Mouse (Mus musculus) testis, adult 2 months (tissue): ENCODE results near the gene Stac. TPM values are rescaled to one million over a fixed set of nuclear protein-coding genes. Genes with fewer than 3 reads are reported as not detected.
A peak's percentile ranks its signal among the peaks of the same experiment; 100 is the strongest.

Experiments
- H3K27ac ChIP-seq: fragments of 200-500 bp; 2 replicates; pipeline ENCODE4 v1.5.1; 2012; ENCODE audit warnings: low read depth, low read length; ENCODE audit not compliant: control insufficient read depth, insufficient read depth
- H3K27me3 ChIP-seq: fragments of 200-500 bp; 2 replicates; pipeline ENCODE4 v1.6.1; 2012; ENCODE audit warnings: mild to moderate bottlenecking, low read length, moderate library complexity; ENCODE audit not compliant: control insufficient read depth, insufficient read depth
- H3K36me3 ChIP-seq: fragments of 200-500 bp; 2 replicates; pipeline ENCODE4 v1.6.1; 2012; ENCODE audit warnings: mild to moderate bottlenecking, low read length; ENCODE audit not compliant: control insufficient read depth, insufficient read depth
- H3K4me1 ChIP-seq: fragments of 200-500 bp; 2 replicates; pipeline ENCODE4 v1.6.1; 2012; ENCODE audit warnings: low read length; ENCODE audit not compliant: control insufficient read depth, insufficient read depth
- H3K4me3 ChIP-seq: fragments of 200-500 bp; 2 replicates; pipeline ENCODE4 v1.5.1; 2012; ENCODE audit warnings: low read depth, mild to moderate bottlenecking, low read length, moderate library complexity, mixed read lengths; ENCODE audit not compliant: control insufficient read depth
- CTCF ChIP-seq: fragments of 200-500 bp; IDR thresholded peaks from 2 replicates; pipeline ENCODE4 v1.5.1; 2012; ENCODE audit warnings: low read depth, mild to moderate bottlenecking, inconsistent platforms, low read length, moderate library complexity; ENCODE audit not compliant: control insufficient read depth, insufficient read depth, insufficient replicate concordance
- POLR2A ChIP-seq: fragments of 200-500 bp; IDR thresholded peaks from 2 replicates; pipeline ENCODE4 v1.6.1; 2012; ENCODE audit warnings: low read depth, mild to moderate bottlenecking, inconsistent platforms, low read length, moderate library complexity; ENCODE audit not compliant: control insufficient read depth
- polyA plus RNA-seq: library from polyadenylated mRNA; depleted of rRNA; stranded (reverse); fragments of >200 nt; gene quantifications from 2 replicates; pipeline ENCODE4 v1.2.3, GENCODE M21; 2012

The Stac gene
- polyA plus RNA-seq, 1 experiment: 0.27 TPM

DNA sequence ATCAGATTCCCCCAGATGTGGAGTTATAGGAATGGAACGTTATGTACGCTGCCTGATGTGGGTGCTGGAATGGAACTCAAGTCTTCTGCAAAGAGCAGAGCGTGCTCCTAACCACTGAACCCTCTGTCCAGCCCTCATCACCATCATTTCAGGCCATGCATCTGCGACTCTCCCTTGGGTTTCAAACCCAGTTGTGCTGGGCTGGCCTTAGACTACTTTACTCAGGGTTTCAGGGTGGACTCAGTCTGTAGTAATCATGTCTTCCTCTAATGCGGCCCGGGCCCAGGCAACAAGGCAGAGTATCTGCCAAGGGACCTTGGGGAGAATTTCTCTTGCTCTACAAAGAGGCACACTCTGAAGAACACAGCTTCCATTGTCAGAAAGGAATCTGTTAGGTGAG, 126.0 kb downstream of the Stac start:
- Histone ChIP-seq H3K4me1 (no peaks in the 10 kb centered on the region; the same call in 1 of the 2 replicates), H3K4me3 (no peak overlapping the region), H3K27me3 (no peaks in the 10 kb centered on the region), H3K36me3 (no peaks in the 10 kb centered on the region), H3K27ac (no peak overlapping the region)
- no peak for TF ChIP-seq CTCF
- no peak for TF ChIP-seq POLR2A

DNA sequence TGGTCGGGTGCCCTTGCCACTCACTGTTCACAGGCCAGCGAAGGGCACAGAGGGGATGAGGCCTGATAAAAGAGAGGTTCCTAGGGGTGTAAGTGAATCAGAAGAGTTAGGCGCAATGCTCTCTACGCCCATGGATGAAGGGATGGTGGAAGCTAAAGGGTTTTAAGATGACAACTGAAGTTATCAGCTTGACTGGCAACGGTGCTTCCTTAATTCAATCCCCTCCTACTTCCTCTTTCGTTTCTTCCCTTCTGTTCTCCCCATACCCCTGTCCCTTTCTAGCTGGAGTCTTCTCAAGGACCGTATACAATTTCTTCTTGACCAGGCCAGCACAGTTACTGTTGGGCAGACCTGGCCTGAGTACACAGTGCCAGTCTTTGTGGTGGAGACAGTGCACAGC, 126.9 kb downstream of the Stac start:
- Histone ChIP-seq H3K4me1 (no peaks in the 10 kb centered on the region; the same call in 1 of the 2 replicates), H3K4me3 (no peak overlapping the region), H3K27ac (no peak overlapping the region), H3K27me3 (no peaks in the 10 kb centered on the region), H3K36me3 (no peaks in the 10 kb centered on the region)
- TF ChIP-seq POLR2A: no peak
- TF ChIP-seq CTCF: no peak

DNA sequence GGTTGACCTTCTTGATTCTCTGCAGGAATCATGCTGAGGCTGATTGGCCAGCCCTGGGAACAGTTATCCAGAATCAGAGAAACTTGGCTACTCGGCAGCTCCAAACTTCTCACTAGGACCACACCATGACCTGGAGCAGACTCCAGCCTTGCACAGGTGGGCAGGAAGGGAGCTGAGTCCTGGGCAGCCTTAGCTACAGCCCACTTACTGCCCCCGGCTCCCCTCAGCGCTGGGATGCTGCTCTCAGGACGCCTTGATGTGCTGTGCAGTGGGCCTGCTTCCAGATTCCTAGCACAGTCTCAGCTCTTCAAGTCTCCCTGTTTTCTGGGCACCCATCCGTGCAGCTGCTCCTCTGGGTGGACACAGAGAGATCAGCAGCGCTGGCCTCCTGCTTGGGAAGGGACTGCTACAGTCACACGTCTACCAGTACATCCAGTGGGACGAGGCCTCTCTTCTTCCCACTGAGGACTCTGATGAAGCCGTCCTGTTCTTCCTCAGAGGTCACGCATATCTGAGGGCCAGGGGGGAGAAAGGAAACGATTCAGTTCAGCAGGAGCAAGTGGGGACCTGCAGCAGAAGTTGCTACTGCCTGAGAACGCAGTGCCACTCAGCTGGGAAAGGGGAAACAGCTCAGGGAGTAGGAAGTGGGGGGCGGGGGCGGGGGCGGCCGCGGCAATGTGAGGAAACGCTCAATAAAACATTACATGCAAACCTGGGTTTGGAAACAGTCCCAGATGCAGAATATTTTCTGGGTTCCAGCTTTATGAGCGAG, 127.7 kb downstream of the Stac start:
- TF ChIP-seq POLR2A: no peak
- no peak for TF ChIP-seq CTCF
- H3K36me3 ChIP-seq: no peaks in the 10 kb centered on the region
- no peak overlapping the region for H3K27ac ChIP-seq
- H3K27me3 ChIP-seq: no peaks in the 10 kb centered on the region
- no peak overlapping the region for H3K4me3 ChIP-seq
- H3K4me1 ChIP-seq: no peaks in the 10 kb centered on the region; the same call in 1 of the 2 replicates

DNA sequence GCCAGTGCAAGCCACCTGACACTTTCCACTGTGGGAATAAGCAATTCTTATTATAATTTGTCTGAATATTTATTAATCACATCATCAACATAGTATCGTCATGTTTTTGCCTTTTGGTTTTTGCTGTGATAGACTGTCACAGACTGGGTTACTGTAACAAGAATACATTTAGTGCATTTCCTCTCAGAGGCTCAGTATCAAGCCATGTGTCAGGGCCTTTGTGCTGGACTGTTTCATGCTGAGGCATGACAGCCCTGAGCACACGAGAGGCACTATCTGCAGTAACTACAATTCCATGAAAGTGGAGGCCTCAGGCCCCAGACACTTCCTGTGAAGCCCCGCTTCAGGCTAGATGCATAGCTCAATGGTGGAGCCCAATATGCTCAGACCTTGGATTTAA, 133.4 kb downstream of the Stac start:
- no peaks in the 10 kb centered on the region for H3K27me3 ChIP-seq
- no peak overlapping the region for H3K4me3 ChIP-seq
- no peak for TF ChIP-seq CTCF
- no peak for TF ChIP-seq POLR2A
- H3K27ac ChIP-seq: no peak overlapping the region
- H3K36me3 ChIP-seq: no peaks in the 10 kb centered on the region
- H3K4me1 ChIP-seq: peaks cover 2% of the 10 kb centered on the region; the same call in 1 of the 2 replicates

DNA sequence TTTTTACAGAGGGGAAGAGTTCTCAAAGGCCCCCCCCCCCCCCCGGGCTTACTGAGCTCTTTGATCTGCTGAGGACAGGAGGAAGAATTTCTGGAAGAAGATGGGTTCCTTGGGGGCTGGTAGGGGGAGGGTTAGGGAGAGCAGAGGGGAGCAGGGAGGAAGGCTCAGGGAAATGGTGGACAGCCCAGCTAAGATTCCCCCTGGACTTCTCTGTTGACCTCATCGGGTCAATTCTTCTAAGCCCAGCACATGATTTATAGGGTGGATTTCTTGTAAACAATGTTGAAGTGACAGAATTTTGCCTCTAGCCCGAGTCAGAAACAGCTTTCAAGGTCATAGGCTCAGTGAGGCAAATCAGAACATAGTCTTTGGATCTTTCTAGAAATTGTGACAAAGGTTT, 137.3 kb downstream of the Stac start:
- Histone ChIP-seq H3K4me1 (peaks cover 2% of the 10 kb centered on the region; the same call in 1 of the 2 replicates), H3K4me3 (no peak overlapping the region), H3K27me3 (no peaks in the 10 kb centered on the region), H3K36me3 (no peaks in the 10 kb centered on the region), H3K27ac (no peak overlapping the region)
- TF ChIP-seq POLR2A (no peak), CTCF (no peak)

DNA sequence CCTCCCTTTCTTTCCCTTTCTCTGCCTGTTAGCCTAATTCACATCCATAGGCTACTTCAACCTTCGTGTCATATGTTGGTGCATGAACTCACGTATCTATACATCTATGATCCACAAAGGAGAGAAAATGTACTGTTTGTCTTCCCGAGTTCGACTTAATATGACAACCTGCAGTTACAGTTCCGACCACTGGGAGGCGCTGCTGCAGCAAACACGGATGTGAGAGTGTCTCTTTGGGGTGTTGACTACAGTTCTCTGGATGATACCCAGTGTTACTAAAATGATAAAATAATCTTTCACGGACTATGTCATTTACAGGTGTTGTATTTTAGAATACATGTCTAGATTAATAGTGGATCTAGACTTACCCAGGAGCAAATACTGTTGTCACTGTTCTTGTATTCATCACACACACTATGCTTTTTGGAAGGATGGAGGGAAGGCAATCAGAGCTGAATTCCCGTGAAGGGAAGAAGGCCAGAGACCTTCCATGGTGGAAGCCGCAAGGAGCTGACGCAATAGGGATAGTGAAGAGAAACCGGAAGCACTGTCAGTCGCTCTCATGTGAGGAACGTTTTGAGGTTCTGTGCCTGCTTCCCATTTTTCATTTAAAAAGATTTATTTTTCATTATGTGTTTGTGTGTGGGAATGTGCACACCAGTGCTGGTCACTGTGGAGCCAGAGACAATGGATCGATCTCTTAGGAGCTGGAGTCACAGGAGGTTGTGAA, 138.5 kb downstream of the Stac start:
- Histone ChIP-seq H3K27me3 (no peaks in the 10 kb centered on the region), H3K4me1 (peaks cover 2% of the 10 kb centered on the region; the same call in 1 of the 2 replicates), H3K27ac (no peak overlapping the region), H3K4me3 (no peak overlapping the region), H3K36me3 (no peaks in the 10 kb centered on the region)
- TF ChIP-seq POLR2A (no peak), CTCF (peak; percentile 93)

DNA sequence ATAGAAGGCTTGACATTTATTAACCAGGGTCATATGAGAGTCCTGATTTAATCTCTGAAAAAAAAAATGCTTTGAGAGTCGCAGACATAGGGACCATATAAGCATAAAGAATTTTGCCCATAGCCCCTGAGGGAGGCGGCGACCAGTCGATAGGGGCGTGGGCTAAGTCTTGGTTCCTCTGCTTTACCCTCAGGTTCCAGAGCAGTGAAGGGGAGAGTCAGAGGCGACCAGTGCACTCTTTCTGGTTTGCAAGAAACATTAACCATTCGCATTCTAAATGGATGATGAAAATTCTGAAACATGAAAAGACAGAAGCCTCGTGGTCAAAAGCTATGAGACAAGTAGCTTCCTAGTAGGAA, 139.2 kb downstream of the Stac start:
- no peak for TF ChIP-seq CTCF
- Histone ChIP-seq H3K4me1 (peaks cover 2% of the 10 kb centered on the region; the same call in 1 of the 2 replicates), H3K27me3 (no peaks in the 10 kb centered on the region), H3K27ac (no peak overlapping the region), H3K36me3 (no peaks in the 10 kb centered on the region), H3K4me3 (no peak overlapping the region)
